Mouse (Mus musculus) embryonic facial prominence, embryonic 15.5 days (tissue): ENCODE data around the gene Kdelc1. TPM values are rescaled to one million over a fixed set of nuclear protein-coding genes. Genes with fewer than 3 reads are reported as not detected.
A peak's percentile ranks its signal among the peaks of the same experiment; 100 is the strongest.

Experiments
- ATAC-seq: fragments of 200-750 bp; cut with Nextera tagmentation; 2 replicates; pipeline ENCODE4 v1.8.0; 2017; ENCODE audit warnings: low read depth, moderate TSS enrichment; ENCODE audit not compliant: insufficient number of reproducible peaks, low FRiP score, low TSS enrichment
- H3K27ac ChIP-seq: fragments of 300-500 bp; sonication (generic); replicated peaks from 2 replicates; pipeline ENCODE4 v1.5.1; 2015; ENCODE audit warnings: mild to moderate bottlenecking, inconsistent platforms
- H3K27me3 ChIP-seq: fragments of 300-500 bp; sonication (generic); 2 replicates; pipeline ENCODE4 v1.6.1; 2015; ENCODE audit warnings: inconsistent platforms
- H3K36me3 ChIP-seq: fragments of 300-500 bp; sonication (generic); 2 replicates; pipeline ENCODE4 v1.6.1; 2015; ENCODE audit warnings: mild to moderate bottlenecking, inconsistent platforms
- H3K4me1 ChIP-seq: fragments of 300-500 bp; sonication (generic); 2 replicates; pipeline ENCODE4 v1.6.1; 2015; ENCODE audit warnings: inconsistent platforms
- H3K4me2 ChIP-seq: fragments of 300-500 bp; sonication (generic); replicated peaks from 2 replicates; pipeline ENCODE4 v1.6.1; 2015; ENCODE audit warnings: mild to moderate bottlenecking, inconsistent platforms
- H3K4me3 ChIP-seq: fragments of 300-500 bp; sonication (generic); replicated peaks from 2 replicates; pipeline ENCODE4 v1.5.1; 2015; ENCODE audit warnings: mild to moderate bottlenecking, inconsistent platforms
- H3K9ac ChIP-seq: fragments of 300-500 bp; sonication (generic); 2 replicates; pipeline ENCODE4 v1.6.1; 2015; ENCODE audit warnings: inconsistent platforms
- H3K9me3 ChIP-seq: fragments of 300-500 bp; sonication (generic); replicated peaks from 2 replicates; pipeline ENCODE4 v1.6.1; 2016; ENCODE audit warnings: inconsistent platforms
- WGBS: fragments of 180-500 bp; shearing (Covaris S2); methylation state at CpG from one replicate; pipeline ENCODE4 v1.1.7; 2015; 5-methylcytosine and 5-hydroxymethylcytosine counted together
- polyA plus RNA-seq: library from polyadenylated mRNA; unstranded; fragments of >200 nt; fragmentation: Nextera tagmentation; extraction: Ambion mirVana; gene quantifications from 2 replicates; pipeline ENCODE4 v1.2.1, GENCODE M21; 2015

The Kdelc1 gene
- polyA plus RNA-seq, 1 experiment from 2014 or later = 62.4 TPM

DNA sequence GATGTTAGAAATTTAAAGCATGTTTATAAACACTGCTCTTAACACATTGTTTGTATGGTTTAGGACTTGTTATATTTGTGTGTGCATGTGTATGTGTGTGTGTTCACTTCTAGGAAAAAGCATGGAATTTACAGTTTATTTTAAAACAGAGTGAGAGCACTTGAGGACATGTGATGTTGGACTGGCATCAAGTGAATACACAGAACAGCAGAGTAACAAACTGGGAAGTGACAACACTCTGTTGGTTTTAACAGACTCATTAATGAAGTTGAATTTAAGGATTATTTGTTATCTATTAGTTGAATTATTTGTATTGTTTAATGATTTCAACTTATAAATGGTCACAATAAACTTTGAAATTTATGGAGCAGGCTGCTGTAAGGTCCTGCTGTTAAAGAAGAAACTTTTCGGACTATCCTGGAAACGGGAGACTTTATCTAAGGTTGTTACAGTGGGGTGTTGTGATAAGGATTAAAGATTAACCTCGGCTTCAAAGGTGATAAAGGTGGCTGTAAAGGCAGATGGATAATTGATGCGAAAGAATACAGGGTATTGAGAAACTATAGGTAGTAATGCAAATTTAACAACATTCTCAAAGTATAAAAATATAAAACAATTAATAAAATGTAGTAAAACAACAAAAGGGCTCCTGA lies 11.4 kb upstream of the Kdelc1 start:
- Histone ChIP-seq H3K9ac (no peak overlapping the region), H3K27me3 (no peaks in the 10 kb centered on the region), H3K9me3 (no peaks in the 10 kb centered on the region), H3K27ac (no peak overlapping the region), H3K36me3 (peaks cover 40% of the 10 kb centered on the region), H3K4me1 (no peaks in the 10 kb centered on the region), H3K4me2 (no peak overlapping the region), H3K4me3 (no peak overlapping the region)
- WGBS = 89% methylated on average over 4 of the region's 4 CpGs
- no peak for ATAC-seq

DNA sequence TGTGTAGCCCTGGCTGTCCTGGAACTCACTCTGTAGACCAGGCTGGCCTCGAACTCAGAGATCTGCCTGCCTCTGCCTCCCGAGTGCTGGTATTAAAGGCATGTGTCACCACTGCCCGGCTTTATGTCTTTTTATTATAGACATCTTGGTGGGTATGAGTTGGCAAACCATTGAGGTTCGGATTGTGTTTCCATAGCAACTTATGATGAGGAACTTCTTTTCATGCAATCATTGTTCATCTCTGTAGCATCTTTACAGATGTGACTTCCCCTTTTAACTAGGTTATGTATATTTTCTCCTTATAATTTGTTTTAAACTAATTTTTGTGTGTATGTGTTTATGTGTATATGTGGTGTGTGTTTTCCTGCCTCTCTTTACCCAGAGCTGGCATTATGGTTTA lies 7.0 kb upstream of the Kdelc1 start:
- Histone ChIP-seq H3K9ac (no peak overlapping the region), H3K4me3 (no peak overlapping the region), H3K36me3 (peaks cover 34% of the 10 kb centered on the region), H3K27me3 (no peaks in the 10 kb centered on the region), H3K4me1 (0 out of 2 replicates have a peak, but pooled peaks cover 3% of the 10 kb centered on the region), H3K9me3 (no peaks in the 10 kb centered on the region), H3K4me2 (no peak overlapping the region), H3K27ac (no peak overlapping the region)
- ATAC-seq = no peak
- 96% methylated on average over 4 of the region's 4 CpGs for WGBS

DNA sequence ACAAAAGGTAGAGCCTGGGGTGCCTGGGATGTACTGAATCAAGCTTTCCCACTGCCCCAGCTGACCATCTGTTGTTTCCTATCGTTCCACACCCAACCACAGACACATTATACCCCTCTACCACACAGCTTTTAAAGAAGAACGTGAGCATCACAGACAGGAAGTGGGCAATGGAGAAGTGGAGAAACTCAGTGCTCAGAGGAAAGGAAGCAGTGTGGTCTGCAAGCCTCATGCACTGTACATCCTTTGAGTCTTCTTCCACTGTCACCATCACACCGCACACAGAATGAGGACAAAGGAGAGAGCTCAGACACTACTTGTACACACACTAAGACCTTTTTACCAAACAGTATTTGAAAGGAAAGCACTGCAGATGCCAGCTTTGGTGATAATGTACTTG lies 3.6 kb upstream of the Kdelc1 start:
- H3K9me3 ChIP-seq = no peaks in the 10 kb centered on the region
- no peak overlapping the region for H3K27ac ChIP-seq
- H3K4me3 ChIP-seq = no peak overlapping the region
- no peak overlapping the region for H3K4me2 ChIP-seq
- no peak overlapping the region for H3K9ac ChIP-seq
- WGBS = 74% methylated on average over 3 of the region's 3 CpGs
- no peak for ATAC-seq
- peaks cover 18% of the 10 kb centered on the region for H3K36me3 ChIP-seq
- H3K27me3 ChIP-seq = no peaks in the 10 kb centered on the region
- H3K4me1 ChIP-seq = peaks cover 6% of the 10 kb centered on the region; the same call in 1 of the 2 replicates

DNA sequence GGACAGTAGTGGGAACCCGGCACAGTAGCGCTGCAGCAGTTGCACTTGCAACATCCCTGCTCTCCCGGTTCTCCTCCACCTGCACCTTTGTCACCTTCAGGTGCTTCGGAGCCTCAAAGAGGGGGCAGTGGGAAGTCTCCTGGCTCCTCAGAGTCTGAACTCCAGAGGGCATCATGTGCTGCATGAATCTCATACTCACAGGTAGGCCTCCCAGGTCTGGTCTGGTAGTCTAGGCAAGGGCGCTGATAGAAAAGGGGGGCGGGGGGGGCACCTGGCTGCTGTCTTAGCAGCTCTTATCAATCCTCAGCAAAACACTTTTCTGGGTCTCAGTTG lies 1.4 kb upstream of the Kdelc1 start:
- H3K4me3 ChIP-seq = peak overlapping the region; percentile 84
- H3K4me1 ChIP-seq = peaks cover 6% of the 10 kb centered on the region; the same call in 1 of the 2 replicates
- peaks cover 12% of the 10 kb centered on the region for H3K36me3 ChIP-seq
- ATAC-seq = peak; percentile 9; the same call in 1 of the 2 replicates
- H3K27me3 ChIP-seq = no peaks in the 10 kb centered on the region
- H3K9me3 ChIP-seq = no peaks in the 10 kb centered on the region
- H3K27ac ChIP-seq = peak overlapping the region; percentile 97
- 3% methylated on average over 6 of the region's 6 CpGs for WGBS
- H3K4me2 ChIP-seq = peak overlapping the region; percentile 87
- H3K9ac ChIP-seq = peak overlapping the region; percentile 72

DNA sequence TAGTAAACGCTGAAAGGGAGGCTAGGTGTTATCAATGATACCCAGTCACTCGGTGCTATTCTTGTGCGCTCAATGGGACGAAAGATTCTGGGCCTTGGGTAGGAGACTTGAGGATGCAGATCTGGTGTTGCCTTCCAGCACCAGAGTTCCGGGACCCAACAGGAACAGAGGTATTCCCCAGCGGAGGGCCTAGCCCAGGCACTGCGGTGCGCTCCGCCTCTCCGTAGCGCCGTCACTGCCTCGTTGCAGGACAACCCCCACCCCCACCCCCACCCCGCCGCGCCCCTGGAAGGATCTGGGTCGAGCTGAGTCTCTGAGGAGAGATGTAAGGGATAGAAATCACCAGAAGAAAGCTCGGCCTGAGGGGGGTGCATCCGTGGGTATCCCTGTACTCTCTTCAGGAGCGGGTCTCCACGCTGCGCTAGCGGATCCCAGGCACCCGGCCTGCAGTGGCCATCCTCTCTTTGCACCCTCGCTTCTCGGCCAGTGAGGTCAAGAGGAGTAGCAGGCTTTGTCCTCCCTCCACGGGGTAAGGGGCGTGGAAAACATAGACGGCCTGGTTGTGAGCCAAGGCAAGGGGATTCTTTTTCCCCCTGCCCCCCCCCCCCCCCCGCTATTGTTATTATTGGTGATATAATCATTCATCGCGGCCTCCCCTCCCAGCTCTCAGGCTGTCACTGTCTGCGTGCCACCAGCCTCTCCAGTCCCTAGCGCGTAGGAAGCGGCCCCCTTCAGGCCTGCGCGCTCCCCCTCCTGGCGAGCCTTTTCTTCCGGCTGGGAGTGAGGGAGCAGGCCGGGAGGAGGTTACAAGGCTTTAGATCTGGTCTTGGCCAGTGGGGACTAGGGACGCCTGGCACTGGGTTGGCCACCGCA lies 829 bp upstream of the Kdelc1 start:
- H3K9ac ChIP-seq = peak overlapping the region; percentile 72
- peaks cover 6% of the 10 kb centered on the region; the same call in 1 of the 2 replicates for H3K4me1 ChIP-seq
- no peaks in the 10 kb centered on the region for H3K9me3 ChIP-seq
- no peaks in the 10 kb centered on the region for H3K27me3 ChIP-seq
- peak; percentile 90 for ATAC-seq
- peak overlapping the region; percentile 84 for H3K4me3 ChIP-seq
- H3K4me2 ChIP-seq = peak overlapping the region; percentile 87
- H3K36me3 ChIP-seq = peaks cover 18% of the 10 kb centered on the region
- 0% methylated on average over 40 of the region's 43 CpGs for WGBS
- H3K27ac ChIP-seq = peak overlapping the region; percentile 97

DNA sequence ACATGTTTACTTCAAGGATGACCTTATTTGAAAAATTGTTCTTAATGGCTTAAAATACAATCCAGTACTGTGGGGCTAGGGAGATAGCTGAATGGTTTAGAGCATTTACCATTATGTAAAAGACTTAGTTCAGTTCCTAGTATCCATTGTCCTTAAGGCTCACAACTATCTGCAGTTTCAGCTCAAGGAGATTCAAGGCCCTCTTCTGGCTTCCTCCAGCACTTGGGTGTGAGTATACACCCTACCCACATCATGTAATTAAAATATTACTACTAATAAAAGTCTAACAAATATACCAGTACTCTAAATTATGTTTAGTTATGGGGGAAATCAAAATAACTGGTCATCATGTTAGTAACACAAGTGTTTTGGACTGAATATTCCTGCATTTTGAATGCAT lies 1.0 kb downstream of the Kdelc1 start:
- no peak overlapping the region for H3K27ac ChIP-seq
- H3K27me3 ChIP-seq = no peaks in the 10 kb centered on the region
- peaks cover 6% of the 10 kb centered on the region; the same call in 1 of the 2 replicates for H3K4me1 ChIP-seq
- ATAC-seq = no peak
- peak overlapping the region; percentile 87 for H3K4me2 ChIP-seq
- peaks cover 23% of the 10 kb centered on the region for H3K36me3 ChIP-seq
- H3K9ac ChIP-seq = no peak overlapping the region
- peak overlapping the region; percentile 84 for H3K4me3 ChIP-seq
- no peaks in the 10 kb centered on the region for H3K9me3 ChIP-seq

DNA sequence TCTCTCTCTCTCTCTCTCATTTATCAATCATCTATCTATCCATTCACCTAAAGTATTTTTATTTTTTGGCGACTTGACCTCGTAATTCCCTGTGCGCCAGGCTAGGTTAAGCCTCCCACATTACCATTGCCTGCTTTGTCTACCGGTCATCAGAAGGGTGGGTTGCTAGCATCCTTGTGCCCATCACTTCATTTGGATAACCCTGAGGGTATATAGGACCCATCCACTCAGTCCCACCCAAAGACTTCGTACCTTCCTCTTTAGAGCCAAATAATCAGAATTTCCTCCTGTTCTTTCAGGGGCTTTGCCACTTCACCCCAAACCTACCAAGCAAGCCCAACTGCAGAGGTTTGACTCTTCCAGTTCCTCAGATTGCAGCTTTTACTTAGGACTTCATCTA lies 15.7 kb downstream of the Kdelc1 start:
- WGBS = 8% methylated on average over 5 of the region's 5 CpGs
- H3K4me2 ChIP-seq = peak overlapping the region; percentile 70
- peak overlapping the region; percentile 97 for H3K4me3 ChIP-seq
- H3K36me3 ChIP-seq = peaks cover 18% of the 10 kb centered on the region
- peak overlapping the region; percentile 48; the same call in 1 of the 2 replicates for H3K27ac ChIP-seq
- ATAC-seq = no peak
- no peak overlapping the region for H3K9ac ChIP-seq
- H3K27me3 ChIP-seq = no peaks in the 10 kb centered on the region
- H3K9me3 ChIP-seq = no peaks in the 10 kb centered on the region
- H3K4me1 ChIP-seq = peaks cover 9% of the 10 kb centered on the region

DNA sequence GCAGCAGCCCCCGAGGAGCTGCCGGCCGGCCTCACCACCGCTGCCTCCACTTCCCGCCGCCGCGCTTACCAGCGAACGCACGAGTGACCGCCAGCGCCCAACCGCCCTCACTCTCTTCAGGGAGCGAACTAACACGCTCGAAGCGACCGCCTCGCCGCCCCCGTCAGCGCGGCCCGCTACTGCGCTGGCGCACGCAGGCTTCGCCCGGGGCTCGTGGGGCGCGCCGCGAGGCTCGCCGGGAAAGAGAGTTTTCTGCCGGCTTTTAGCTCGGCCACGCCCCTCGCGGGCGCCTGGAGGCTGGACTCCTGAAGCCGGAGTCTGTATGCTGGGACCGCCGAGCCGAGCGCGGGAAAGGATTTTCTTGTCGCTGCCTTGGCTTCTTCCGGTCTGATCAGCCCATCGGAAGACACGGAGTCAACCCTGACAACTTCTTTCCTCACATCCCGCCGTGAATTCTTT lies 16.3 kb downstream of the Kdelc1 start, which contains the start of gene Tex30:
Tex30 (minus strand) TSS at position 183 of the 459 bp plus-strand sequence.
- Histone ChIP-seq H3K9ac (peak within 1 kb of the TSS; percentile 89), H3K27ac (peak within 1 kb of the TSS; percentile 89), H3K36me3 (peaks cover 16% of the 10 kb centered on the region), H3K4me1 (peaks cover 9% of the 10 kb centered on the region), H3K9me3 (no peaks in the 10 kb centered on the region), H3K27me3 (no peaks in the 10 kb centered on the region), H3K4me2 (peak within 1 kb of the TSS; percentile 70), H3K4me3 (peak within 1 kb of the TSS; percentile 97)
- under 1% methylated on average over 55 of the region's 55 CpGs for WGBS
- peak; percentile 97 for ATAC-seq

DNA sequence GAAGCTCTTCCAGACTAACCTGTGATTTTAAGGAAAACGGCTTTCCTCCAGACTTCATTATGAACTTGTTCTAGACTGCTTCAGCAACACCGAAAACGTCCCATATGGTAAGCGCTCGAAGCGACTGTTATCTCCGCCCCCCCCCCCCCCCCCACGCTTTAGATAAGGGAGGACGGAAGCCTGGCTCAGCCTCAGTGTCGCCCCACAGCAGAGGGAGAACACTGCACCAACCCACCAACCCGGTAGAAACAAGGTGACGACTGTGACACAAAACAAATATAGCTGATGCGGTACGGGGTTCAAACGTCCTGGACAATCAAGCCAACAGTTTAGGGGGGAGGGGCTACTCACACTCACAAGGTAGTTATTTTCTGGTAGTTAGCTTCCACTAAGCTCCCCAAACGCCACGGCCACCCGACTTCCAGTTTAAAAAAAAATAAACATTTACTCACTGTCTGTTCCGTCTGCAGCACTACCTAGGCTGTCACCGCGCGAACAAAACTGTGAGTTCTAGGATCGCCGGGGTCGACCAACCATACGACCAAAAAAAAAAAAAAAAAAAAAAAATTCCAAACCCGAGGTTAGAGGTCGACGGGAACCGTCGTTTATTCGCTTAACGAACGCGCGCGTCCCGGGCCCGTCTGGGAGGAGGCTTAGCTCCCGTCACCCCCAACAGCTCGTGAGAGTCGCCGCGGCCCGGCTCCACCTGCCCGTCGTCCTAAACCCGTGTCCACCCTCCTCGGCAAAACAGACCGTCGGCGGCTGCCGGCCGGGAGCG lies 17.0 kb downstream of the Kdelc1 start:
- peaks cover 9% of the 10 kb centered on the region for H3K4me1 ChIP-seq
- H3K4me3 ChIP-seq = peak overlapping the region; percentile 97
- under 1% methylated on average over 55 of the region's 55 CpGs for WGBS
- peaks cover 20% of the 10 kb centered on the region for H3K36me3 ChIP-seq
- H3K27me3 ChIP-seq = no peaks in the 10 kb centered on the region
- no peaks in the 10 kb centered on the region for H3K9me3 ChIP-seq
- peak overlapping the region; percentile 70 for H3K4me2 ChIP-seq
- H3K27ac ChIP-seq = peak overlapping the region; percentile 89
- ATAC-seq = peak; percentile 66
- H3K9ac ChIP-seq = peak overlapping the region; percentile 89

DNA sequence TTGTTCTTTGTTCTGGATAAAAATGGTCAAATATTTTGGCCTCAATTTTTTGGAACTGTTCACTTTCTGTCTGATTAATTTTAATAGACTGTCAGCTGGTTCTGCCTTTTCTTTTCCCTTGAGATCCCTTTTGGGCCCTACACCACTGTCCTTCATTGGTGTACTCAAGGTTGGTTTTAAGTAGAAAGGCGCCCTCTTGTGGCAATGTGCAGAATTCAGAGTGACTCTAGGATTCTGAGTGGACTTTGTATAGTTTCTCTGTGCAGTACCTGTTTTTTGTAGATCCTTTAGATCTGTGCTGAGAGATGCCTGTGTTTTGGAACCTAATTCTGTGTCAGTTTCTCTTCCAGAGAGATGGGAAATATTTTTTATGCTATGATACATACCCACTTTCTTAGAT lies 54.0 kb downstream of the Kdelc1 start:
- Histone ChIP-seq H3K4me3 (no peak overlapping the region), H3K27ac (no peak overlapping the region), H3K27me3 (no peaks in the 10 kb centered on the region), H3K36me3 (no peaks in the 10 kb centered on the region), H3K9me3 (no peaks in the 10 kb centered on the region), H3K4me1 (no peaks in the 10 kb centered on the region), H3K4me2 (no peak overlapping the region), H3K9ac (no peak overlapping the region)
- 0% methylated on average over 1 of the region's 1 CpGs for WGBS
- no peak for ATAC-seq

DNA sequence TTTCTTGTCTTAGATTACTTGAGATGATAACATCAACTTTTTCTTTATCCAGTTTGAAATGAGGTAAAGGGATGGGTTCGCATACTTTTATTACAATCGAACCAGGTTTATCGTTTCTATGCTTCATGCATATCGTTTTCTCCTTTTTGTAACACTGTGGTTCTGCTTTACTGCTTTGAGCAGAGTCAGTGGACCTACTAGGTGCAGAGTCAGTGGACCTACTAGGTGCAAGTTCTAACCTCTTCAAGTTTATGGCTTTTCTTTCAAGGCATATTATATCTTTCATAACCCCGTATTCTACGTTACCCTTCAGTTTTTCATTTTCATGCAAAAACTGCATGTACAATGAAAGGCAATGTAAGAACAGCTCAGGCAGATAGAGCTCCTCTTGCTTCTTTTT lies 55.2 kb downstream of the Kdelc1 start:
- Histone ChIP-seq H3K27ac (no peak overlapping the region), H3K9me3 (no peaks in the 10 kb centered on the region), H3K9ac (no peak overlapping the region), H3K27me3 (no peaks in the 10 kb centered on the region), H3K36me3 (no peaks in the 10 kb centered on the region), H3K4me1 (no peaks in the 10 kb centered on the region), H3K4me3 (no peak overlapping the region), H3K4me2 (no peak overlapping the region)
- 92% methylated on average over 6 of the region's 6 CpGs for WGBS
- no peak for ATAC-seq
